Mouse (Mus musculus) liver, adult 2 months (tissue): ENCODE data around the gene Setd6.

ENCODE experiments used
- CTCF ChIP-seq: fragments of 200-500 bp; IDR thresholded peaks from 2 replicates; pipeline ENCODE4 v1.5.1; 2011; ENCODE audit warnings: low read depth, low read length, control low read depth
- POLR2A ChIP-seq: fragments of 200-500 bp; IDR thresholded peaks from 2 replicates; pipeline ENCODE4 v1.6.1; 2011; ENCODE audit warnings: low read length, control low read depth; ENCODE audit not compliant: insufficient read depth; ENCODE audit errors: extremely low read depth

GRCm38 (mm10) chr8:95751924-95752323 lies 36.2 kb downstream of the Setd6 start:
- TF ChIP-seq CTCF (no peak), POLR2A (no peak)
